In the genomic region with DNA sequence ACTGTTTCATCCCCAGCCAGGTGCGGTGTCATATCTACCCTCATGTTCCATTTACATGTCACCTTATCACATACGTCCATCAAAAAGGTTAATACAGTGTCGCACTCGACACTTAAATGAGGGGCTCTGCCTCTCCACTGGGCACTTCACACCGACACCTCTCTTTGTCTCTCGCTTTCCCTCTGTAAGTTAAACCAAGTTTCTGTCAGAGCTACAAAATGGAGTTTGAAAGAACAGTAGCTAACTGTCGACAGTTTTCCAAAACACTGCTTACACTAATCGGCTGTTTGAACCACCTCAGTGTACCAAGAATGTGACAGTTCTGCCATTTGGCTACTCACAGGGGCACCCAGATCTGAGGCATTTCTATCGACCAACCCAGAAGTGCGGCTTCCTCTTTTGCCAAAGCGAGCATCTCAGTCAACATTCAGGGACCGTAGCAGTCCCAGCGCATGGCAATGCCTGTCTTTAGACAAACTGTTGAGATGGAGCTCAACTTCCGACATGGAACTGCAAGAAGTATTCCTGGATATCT, we compare ENCODE assay signal across 9 mouse cellular contexts.
DNase-seq lines count a peak whose midpoint lies in the region; ATAC-seq lines count a peak whose summit lies in the region.
"Had no signal": no experiment of that assay in that cellular context is flagged by ENCODE, and none has a peak within 500 bp of the region (broad histone marks: within the 10 kb centered on the region; RNA-seq: fewer than 3 reads in every experiment).

No protein-coding gene starts in this region.

- no peak overlapping the region for H3K4me2 ChIP-seq in heart, embryonic 14.5 days (ENCODE audit: low read length)
- H3K4me2 ChIP-seq in limb, embryonic 11.5 days (ENCODE audit: low read depth, severe bottlenecking) = no peak overlapping the region
- H3K4me2 ChIP-seq: intestine, embryonic 15.5 days had no signal

- H3K4me1 ChIP-seq in heart, embryonic 14.5 days (ENCODE audit: control insufficient read depth in 2 of 2, insufficient read depth in 2 of 2, low read length in 2 of 2) = peaks cover 4 to 7% of the 10 kb centered on the region in 2 experiments
- no peaks in the 10 kb centered on the region for H3K4me1 ChIP-seq in limb, embryonic 11.5 days (ENCODE audit: control insufficient read depth, insufficient read depth, low read length)

- intact Hi-C loops in left cerebral cortex, postnatal 4 days (cut with DNase I) = no loop called here

- H3K27ac ChIP-seq in heart, embryonic 14.5 days (replicated peaks in 1 of 2; ENCODE audit: control insufficient read depth in 1 of 2, insufficient read depth in 1 of 2, low read depth in 2 of 2, low read length in 2 of 2) = peak overlapping the region; percentile 62 to 71
- peak overlapping the region; percentile 85 for H3K27ac ChIP-seq in limb, embryonic 11.5 days (replicated peaks; ENCODE audit: low read depth, low read length)
- H3K27ac ChIP-seq: intestine, embryonic 15.5 days had no signal

- ATAC-seq in heart, embryonic 14.5 days (ENCODE audit: insufficient number of reproducible peaks, insufficient read depth, low FRiP score, low read depth) = no peak
- ATAC-seq in limb, embryonic 11.5 days (ENCODE audit: insufficient number of reproducible peaks, low FRiP score, low TSS enrichment, low read depth) = no peak; the same call in 1 of the 2 replicates
- no peak for ATAC-seq in erythroblast, adult 5-6 weeks (replicated peaks; ENCODE audit: low FRiP score, poor library complexity, severe bottlenecking)

- no peaks in the 10 kb centered on the region for H3K27me3 ChIP-seq in heart, embryonic 14.5 days (ENCODE audit: control insufficient read depth, insufficient read depth, low read length)
- no peaks in the 10 kb centered on the region for H3K27me3 ChIP-seq in limb, embryonic 11.5 days (ENCODE audit: control insufficient read depth, insufficient read depth, low read length)
- H3K27me3 ChIP-seq: intestine, embryonic 15.5 days had no signal

- no peak for DNase-seq in heart, adult 9 months (ENCODE audit: low spot score in 2 of 2)
- DNase-seq in right cerebral cortex, postnatal 10 days (ENCODE audit: low spot score in 2 of 2) = peak; percentile 42 to 57
- DNase-seq in right cerebral cortex, postnatal 4 days = no peak
- DNase-seq in limb, embryonic 11.5 days (ENCODE audit: low spot score) = no peak
- DNase-seq in left cerebral cortex, postnatal 4 days = no peak
- DNase-seq in adrenal gland, postnatal 25 days = no peak

- WGBS in heart, embryonic 14.5 days = 59% methylated on average over 14 of the region's 14 CpGs
- 83% methylated on average over 14 of the region's 14 CpGs for WGBS in limb, embryonic 11.5 days

- no peak overlapping the region for H3K9ac ChIP-seq in heart, embryonic 14.5 days (ENCODE audit: low read length)
- H3K9ac ChIP-seq in limb, embryonic 11.5 days (ENCODE audit: low read length) = no peak overlapping the region
- H3K9ac ChIP-seq: intestine, embryonic 15.5 days had no signal

- no peaks in the 10 kb centered on the region for H3K9me3 ChIP-seq in heart, embryonic 14.5 days (ENCODE audit: control insufficient read depth, low read length)
- H3K9me3 ChIP-seq in limb, embryonic 11.5 days (ENCODE audit: control insufficient read depth, low read length) = no peaks in the 10 kb centered on the region
- H3K9me3 ChIP-seq: intestine, embryonic 15.5 days had no signal

- H3K36me3 ChIP-seq in heart, embryonic 14.5 days (ENCODE audit: control insufficient read depth, insufficient read depth, low read length) = no peaks in the 10 kb centered on the region
- H3K36me3 ChIP-seq in limb, embryonic 11.5 days (ENCODE audit: control insufficient read depth, insufficient read depth, low read length) = no peaks in the 10 kb centered on the region
- H3K36me3 ChIP-seq: intestine, embryonic 15.5 days had no signal

- H3K4me3 ChIP-seq in heart, embryonic 14.5 days (ENCODE audit: control insufficient read depth in 1 of 2, insufficient read depth in 1 of 2, low read depth in 1 of 2, low read length in 2 of 2) = no peak overlapping the region
- no peak overlapping the region for H3K4me3 ChIP-seq in limb, embryonic 11.5 days (ENCODE audit: low read depth, low read length)
- H3K4me3 ChIP-seq: intestine, embryonic 15.5 days had no signal

Comparison
In these comparisons a context has a peak if more than half of its experiments do, and no peak if none do; other contexts are left out.
1. DNase-seq: peak in right cerebral cortex, postnatal 10 days (2 of 2); none in heart, adult 9 months (0 of 2), right cerebral cortex, postnatal 4 days (single experiment), limb, embryonic 11.5 days (single experiment), left cerebral cortex, postnatal 4 days (single experiment) and adrenal gland, postnatal 25 days (single experiment).